Mouse (Mus musculus) testis, adult 2 months (tissue): Measurements from ENCODE around the gene Dgcr2.

Experiments used
- CTCF ChIP-seq: fragments of 200-500 bp; IDR thresholded peaks from 2 replicates; pipeline ENCODE4 v1.5.1; 2012; ENCODE audit warnings: low read depth, mild to moderate bottlenecking, inconsistent platforms, low read length, moderate library complexity; ENCODE audit not compliant: control insufficient read depth, insufficient read depth, insufficient replicate concordance
- POLR2A ChIP-seq: fragments of 200-500 bp; IDR thresholded peaks from 2 replicates; pipeline ENCODE4 v1.6.1; 2012; ENCODE audit warnings: low read depth, mild to moderate bottlenecking, inconsistent platforms, low read length, moderate library complexity; ENCODE audit not compliant: control insufficient read depth

DNA sequence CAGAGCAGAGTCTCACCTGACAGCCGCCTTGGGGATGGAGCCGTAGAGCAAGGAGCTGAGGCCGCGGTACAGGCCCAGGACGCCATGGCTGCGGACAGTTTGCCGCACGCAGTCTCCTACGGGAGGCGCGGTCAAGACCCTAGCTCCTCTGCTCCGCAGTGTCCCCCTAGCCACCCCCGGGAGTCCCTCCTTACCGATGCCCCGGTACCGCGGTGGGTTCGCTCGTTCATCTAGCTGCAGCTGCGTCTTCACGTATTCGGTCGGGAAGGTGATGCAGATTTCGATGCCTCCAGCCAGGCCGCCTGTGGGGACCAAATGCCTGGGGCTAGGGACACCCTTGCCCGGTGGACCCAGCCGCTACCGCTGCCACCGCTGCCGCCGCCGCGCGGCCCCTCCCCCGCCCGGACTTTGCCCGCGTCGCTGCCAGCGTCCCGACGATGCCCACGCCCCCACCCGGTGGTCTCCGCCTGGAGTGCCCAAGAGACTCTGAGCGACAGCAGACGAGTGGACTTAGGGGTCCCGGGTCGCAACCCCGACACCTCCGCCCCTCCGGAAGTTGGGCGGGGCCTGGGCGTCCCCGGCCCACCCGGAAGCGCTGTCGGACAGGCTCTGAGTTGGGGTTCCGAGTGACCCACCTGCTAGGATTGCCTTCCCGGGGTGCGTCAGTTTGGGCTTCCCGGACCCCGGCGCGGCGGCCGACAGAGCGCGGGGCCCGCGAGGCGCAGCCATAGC is 29.2 kb upstream of the Dgcr2 start:
- TF ChIP-seq POLR2A (no peak), CTCF (no peak)
